Mouse (Mus musculus) megakaryocyte-erythroid progenitor cell, adult 5-6 weeks (primary cell): ENCODE results near the gene Robo1. TPM values are rescaled to one million over a fixed set of nuclear protein-coding genes. Genes with fewer than 3 reads are reported as not detected.

Source experiments
- ATAC-seq: replicated peaks from 2 replicates; pipeline ENCODE4 v1.8.0; 2016; ENCODE audit warnings: mild to moderate bottlenecking, inconsistent platforms; ENCODE audit not compliant: severe bottlenecking, poor library complexity, low FRiP score, low TSS enrichment
- total RNA-seq, 2 experiments: library from RNA; stranded (forward) in 1 of 2; stranded (reverse) in 1 of 2; fragments of 200-1000, 215-1000 nt in 1 of 2; fragments of >200 nt in 1 of 2; fragmentation: Nextera tagmentation in 1 of 2; gene quantifications; 2 replicates each; pipeline ENCODE4 v1.2.3; 2014 to 2017

Gene Robo1
- total RNA-seq, 2 experiments from 2014 or later: not detected

DNA sequence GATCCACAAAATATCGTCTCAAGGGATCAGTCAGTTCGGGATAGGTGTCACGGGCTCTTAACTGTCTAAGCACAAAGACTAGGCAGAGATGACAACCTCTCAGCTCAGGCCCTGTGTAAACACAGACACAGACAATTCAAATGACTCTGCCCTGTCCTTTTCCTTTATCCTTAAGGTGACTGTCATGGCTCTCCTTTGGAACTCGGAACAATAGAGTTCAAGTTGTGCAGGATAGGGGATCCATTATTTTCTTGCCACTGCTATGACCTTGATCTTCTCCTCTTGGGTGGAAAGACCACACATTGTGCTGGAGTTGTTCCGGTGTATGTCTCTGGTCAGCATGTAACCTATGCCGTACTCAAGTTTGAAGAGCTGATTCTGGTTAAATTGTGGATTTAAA lies 395.4 kb downstream of the Robo1 start:
- no peak for ATAC-seq

DNA sequence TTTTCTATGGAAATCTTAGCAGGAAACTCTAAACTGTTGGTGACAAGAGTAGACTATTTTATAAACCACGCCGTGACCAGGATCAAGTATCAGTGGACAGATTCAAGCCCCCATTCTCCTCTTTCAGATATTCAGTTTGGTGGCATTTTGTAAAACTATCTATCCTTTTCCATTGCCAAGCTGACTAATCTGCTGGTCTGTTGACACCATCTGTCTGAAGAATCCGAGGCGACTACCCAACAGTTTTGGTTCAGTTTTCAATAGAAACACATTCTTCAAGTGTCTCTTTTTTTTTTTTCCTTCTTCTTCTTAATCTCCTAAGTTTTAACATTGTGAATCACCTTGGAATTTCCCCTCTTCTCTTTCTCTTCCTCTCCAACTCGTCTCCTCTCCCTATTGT lies 397.7 kb downstream of the Robo1 start:
- no peak for ATAC-seq

DNA sequence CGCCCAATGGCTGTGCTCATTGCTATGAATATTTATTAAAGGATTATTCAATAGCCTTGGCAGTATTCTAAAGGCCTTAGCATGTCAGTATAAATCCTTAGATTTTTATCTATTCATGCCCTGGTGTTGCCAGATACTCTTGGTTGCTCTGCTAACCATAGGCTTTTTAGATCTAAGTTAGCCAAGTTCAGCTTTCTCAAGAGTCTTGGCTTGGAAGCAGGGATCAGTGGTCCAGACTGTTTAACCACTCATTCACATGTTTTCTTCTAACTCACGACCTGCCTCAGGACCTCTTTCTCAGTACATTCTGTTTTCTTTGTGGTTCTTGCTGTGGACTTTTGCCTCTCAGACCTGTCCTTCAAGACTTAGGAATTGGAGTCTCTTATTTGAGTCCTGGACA lies 400.4 kb downstream of the Robo1 start:
- no peak for ATAC-seq

DNA sequence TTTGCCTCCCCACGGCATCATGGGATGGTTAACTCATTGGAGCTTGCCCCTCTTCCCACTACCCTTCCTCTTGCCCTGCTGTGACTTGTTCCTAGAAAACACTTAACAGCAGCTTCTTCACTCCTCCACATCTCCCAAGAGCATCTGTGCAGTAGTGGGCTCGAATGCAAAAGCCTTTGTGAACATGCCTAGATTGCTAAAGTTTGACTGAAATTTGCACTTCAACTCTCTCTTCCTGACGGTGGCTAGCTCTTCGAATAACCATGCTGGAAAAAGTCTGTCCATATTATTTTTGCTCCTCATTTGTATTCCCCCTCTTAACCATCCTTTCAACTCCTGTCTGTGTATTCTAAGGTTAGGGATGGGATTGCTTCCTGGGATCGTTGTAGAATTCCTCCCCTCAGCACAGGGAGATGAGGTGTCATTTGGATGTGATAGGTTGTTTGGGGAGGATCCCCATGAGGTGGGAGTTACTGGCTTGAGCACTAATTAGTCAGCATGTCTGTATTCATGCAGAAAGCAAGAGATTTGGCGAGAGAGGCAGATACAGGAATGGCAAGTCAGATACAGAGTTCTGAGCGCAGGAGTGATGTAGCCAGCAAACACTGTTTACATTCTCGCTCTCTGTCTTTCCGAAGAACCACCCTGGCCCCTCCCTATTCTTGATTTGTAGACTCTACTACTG lies 409.2 kb downstream of the Robo1 start:
- no peak for ATAC-seq

DNA sequence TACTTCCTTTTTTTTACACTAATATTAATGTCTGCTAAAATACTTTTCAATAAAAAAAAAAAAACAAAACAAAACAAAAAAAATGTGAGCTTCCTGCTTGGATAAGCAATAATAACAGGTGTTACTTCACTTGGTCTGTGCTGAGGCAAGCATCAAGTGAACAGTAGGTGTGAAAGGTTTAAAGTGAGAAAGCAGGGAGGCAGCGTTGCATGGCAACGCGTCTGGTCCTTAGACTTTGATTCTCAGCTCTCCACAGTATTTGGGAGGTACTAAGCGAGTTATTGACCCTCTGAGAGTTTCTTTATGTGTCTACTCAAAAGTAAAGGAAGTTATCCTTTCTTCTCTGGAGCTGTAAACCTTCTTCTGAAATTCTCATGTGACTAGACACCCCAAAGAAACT lies 411.0 kb downstream of the Robo1 start:
- no peak for ATAC-seq

DNA sequence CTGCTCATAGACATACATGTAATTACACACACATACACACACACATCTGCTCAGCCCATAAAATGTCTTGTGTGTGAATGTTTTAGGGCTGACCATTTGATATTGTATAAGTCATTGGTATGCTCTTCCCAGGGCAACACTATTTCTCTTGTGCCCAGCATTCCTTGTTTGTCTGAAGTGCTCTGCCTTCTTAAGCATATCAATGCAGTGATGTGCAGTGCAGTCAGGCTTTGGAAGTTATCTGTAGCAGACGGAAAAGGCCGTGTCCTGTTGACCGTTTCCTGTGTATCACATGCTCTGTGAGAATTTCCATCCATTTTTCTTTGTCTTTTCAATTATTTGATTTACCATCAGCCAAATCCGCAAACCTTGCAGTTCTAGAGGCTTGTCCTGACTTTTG lies 412.9 kb downstream of the Robo1 start:
- ATAC-seq: no peak

DNA sequence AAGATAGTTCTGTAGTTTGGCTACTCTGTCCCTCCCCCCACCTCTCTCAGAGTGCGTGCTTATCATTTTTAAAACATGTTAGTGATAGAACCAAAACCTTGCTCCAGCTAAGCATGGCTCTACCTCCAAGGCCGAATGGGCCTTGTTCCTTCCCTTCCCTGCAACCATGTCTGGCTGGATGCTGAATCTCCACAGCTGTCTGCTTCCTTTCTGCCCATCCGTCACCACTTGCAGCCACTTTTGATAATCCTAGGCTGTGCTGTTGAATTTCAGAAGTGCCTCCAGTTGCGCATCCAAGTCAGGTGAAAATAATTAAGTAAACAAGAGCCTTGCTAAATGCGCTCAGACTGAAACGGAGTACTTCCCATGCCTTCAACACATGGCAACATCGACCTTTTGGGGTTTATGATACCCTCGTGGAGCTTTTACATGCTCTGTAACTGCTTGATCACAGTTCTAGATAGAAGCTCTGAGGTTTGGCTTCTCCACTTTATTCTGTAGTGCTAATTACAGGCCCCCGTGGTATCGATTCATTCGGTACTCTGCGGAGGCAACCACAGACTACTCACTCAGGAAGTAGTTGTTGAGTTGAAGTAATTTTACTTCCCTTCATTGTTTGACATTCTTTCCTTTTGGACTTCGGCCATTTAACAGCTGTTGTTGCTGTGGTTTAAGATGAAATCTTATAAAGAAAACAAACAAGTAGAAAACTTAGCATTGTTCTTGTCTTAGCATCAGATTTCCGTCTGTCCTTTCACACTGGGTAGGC lies 413.8 kb downstream of the Robo1 start:
- ATAC-seq: no peak

DNA sequence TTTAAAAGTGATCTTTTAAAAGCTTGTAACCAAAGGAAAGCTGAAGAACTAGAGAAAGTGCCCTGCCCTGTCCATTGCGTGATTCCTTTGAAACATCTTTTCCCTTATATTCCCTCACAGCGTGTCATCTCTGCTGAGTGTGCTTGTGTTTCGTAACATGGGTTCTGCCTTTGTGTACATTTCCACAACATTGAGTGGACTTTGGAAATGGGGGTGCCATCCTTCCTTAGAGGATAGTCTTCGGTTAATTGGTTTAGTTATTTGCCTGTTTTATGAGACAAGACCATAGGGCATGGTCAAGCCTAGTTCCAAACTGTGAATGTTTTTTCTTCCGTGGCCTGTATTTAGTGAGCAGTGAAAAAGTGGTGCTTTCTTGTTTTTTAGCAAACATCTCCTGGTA lies 426.1 kb downstream of the Robo1 start:
- no peak for ATAC-seq

DNA sequence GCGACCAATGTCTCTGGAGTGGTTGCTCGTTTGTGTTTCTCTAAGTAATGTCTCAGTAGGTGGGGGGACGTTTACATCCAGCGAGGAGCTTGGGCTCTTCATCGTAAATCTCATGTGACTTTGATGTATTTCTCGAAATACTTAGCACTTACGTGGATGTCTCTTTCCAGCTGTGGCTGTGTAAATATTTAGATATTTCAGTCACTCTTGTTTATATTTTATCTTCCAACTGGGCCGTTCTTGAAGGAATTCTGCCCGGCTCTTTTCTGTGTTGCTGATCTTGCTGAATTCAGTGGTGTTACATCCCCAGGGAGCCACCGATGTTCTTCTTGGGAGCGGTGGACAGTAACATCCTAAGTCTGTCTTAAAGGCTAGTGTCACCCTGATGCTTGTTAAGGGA lies 427.1 kb downstream of the Robo1 start:
- no peak for ATAC-seq

DNA sequence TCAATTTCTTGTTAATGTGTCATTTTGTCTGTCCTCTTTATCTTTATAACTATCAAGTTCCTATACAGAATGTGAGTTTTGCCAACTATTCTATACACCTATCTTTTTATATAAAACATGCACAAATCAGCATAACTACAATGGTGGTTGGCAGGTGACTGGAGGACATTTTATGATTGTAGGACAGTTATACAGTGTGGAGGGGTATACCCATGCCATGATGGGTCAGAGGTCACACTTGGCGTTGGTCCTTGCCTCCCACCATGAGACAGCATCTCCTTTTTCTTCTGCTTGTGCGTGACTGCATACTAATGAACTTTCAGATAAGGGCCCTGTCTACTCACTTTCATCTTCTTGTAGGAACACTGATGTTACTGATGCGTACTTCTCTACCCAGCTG lies 427.5 kb downstream of the Robo1 start:
- ATAC-seq: no peak

DNA sequence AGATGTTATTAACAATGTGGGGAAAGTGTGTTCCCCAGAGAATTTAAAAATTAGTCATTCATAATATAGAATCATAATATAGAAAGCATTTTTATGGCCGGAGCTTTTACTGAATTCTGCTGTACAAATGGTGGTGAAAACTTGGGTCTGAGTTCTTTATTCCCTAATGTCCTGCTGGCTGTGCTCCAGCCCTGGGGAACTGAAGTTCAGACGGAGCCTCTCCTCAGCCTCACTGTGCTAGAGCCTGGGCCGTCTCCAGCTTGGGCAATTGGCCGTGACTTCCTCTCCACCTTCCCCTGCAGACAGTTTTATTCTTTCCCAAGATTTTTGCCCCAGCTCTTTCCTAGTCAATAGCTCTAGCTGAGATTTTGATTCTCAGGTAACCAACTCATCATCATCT lies 429.0 kb downstream of the Robo1 start:
- ATAC-seq: no peak

DNA sequence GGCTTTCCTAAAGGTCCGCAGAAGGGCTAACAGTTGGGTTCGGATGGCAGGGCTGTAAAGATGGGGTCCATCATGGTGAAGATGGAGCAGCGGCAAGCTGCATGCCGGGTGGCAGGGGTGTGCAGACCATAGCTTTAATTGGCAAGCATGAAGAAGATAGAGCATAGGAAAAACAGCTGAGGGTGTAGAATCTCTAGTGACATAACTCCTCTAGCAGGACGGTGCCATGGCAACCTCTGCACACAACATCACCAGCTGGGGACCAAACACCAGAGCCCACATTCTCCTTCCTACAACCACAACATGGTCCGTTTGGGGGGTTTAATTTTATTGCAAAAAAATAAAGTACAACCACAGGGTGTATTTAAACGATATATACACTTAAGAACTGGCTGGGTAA lies 432.1 kb downstream of the Robo1 start:
- ATAC-seq: no peak

DNA sequence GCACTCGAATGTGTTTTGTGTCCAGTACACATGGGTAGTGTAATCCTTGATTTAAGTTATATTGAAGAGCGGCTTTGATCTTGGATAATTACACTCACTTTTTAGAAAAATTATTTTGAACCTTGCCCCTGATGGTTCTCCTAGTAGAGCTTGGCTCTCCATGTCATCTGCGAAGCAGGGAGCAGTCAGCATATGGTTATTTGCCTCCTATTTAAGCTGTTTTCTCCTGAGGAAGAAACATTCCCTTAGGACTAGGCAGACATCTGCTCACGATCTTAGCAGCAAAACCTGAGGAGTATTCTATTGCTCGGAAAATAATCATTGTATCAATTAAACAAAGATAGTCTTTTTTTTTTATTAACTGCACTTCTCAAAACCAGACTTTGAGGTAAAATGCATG lies 439.6 kb downstream of the Robo1 start:
- no peak for ATAC-seq

DNA sequence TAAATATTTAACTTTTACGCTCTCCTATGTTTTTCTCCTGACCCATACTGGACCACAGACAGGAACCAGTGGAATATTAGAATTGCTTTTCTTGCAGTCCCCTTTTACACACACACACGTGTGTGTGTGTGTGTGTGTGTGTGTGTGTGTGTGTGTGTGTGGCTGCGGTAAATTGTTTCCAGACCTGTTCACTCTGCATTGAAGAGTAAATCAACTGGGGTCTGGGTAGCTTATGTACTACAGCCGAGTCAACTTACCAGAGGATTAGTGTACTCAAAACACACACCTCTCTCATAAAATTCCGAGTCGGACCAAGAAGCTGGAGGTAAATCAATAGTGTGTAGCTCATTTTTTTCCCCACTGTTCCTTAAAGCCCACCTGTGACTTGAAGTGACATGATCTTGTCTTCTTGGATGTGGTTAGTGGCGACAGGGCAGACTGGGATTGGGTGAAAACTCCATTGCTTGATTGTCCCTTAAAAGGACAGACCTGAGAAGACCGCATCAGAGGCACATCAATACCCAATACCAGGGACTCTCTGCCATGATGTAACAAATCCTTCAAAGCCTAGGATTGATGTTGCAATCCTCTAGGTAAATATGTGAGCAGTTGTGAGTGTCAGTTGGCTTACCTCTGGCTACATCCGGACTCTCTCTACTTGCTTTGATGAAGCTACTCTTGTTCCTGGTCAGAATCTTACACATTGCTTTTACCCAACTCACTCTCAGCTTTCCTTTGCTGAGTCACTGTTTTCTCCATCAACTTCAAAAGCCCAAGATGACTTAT lies 457.2 kb downstream of the Robo1 start:
- ATAC-seq: no peak

DNA sequence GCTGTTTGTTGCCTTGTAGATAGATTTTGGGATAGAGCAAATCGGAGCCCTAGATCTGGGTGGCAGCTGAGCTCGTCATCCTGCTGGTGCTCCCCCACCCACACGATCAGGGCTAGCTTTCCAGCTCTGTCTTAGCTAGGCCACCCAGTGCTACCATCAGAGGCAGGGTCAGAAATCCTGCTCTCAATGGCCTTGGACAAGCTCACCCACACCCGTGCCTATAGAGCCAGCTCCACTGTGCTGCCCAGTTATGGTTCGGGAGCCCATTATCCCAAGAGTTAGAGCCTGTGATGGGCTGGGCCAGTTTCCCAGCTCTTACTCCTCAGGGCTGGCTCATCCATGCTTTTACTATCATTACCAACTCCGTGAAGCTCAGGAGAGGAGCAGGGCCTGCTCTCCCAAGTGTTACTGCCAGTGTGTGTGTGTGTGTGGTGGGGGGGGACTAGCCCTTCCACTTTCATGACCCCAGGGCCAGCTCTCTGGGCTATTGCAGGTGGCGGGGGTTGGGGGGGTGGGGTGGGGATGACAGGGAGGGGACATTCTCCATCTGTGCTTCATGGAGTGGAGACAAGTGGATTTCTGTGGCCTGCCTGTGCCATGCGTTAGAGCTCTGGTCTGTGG lies 461.2 kb downstream of the Robo1 start:
- ATAC-seq: no peak

DNA sequence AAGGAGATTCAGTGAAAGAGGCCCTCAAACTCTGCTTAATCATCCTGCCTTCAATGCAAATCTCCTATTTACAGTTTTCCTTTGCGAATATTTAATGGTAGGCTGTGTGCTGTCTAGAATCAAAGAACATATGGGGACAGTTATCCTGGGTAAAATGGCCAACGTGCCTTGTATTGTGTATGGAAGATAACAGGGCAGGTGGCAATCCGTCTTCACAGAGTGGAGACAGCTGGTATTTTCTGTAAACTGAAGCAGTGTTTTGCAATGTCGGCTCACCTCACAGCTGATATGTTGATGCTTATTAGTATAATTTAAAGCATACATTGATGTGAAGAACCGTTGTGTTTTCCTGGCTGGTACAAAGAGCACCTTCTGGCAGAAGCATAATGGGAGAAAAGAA lies 464.2 kb downstream of the Robo1 start:
- no peak for ATAC-seq

DNA sequence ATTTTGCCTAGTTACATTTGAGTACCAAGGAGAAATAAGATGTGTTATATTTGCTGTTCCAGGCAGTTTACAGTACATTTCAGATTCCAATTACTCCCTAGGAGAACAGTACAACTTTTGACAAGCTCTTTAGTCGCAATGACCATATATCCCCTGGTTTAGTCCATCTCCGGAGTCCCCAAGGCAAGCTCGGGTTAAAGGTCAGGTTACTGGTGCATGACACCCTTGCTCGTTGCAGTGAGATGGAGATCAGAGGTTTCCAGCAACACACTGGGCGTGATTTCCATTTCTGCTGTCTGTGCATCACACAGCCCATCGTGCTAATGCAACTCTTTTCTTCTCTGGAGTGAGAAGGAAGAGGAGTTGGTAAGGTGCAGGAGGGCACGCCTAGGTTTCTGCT lies 464.9 kb downstream of the Robo1 start:
- ATAC-seq: no peak

DNA sequence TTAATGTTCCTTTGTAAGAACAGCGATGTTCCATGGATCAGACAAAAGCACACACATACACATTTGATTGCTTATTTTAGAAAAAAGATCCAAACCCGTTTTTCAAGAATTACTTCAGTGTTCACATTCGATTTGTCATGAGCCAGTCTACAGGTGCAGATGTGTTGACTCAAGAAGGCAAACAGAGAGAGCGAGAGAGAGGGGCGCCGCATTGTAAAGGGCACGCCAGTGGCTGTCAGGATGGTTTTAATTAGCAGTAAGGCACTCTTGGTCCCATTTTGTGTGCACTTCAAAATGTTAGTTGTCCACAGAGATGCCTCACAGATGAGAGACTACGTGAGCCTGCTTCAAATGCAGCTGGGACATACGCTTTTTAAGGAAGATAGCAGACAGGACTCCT lies 470.4 kb downstream of the Robo1 start:
- no peak for ATAC-seq

DNA sequence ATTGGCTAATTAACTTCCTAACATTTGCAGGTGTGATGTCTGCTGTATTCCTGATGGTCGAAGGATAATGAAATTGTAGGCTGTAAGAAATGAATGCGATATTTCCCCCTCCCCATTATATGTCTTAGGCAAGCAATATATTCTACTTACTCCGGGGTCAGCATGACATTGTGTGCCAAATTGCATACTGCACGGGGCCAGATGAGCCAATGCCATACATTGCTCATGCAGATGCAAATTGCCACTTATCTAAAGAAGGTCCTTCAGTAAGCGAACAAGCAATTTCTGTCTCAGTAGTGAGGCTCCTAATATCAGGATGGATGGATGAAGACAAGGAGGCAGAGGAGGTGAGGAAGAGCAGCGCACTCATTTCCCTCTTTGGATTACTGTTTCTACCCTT lies 474.1 kb downstream of the Robo1 start:
- ATAC-seq: no peak

DNA sequence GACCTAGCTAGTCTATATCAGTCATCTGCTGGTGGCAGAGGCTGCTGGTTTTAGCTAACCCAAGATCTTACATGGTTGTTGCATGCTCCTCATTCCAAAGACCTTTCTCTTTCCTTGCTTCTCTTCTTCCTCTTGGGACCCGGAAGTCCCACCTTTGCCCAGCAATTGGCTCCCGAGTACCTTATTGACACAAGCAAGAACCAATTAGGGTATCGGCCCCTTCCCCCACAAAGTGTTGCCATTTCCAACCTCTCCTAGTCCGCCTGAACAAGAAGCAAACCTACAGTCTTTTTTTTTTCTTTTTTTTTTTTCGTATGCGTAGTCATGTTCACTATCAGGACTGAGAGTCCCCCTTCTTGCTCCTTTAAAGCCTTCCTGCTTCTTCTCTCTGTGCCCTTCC lies 478.0 kb downstream of the Robo1 start:
- ATAC-seq: no peak
